Mouse (Mus musculus) ovary, postnatal 10 days (tissue): ENCODE data around the gene Gm11111.
"Not testable (repeated sequence)": the region's sequence is repeated elsewhere in the genome, so short reads cannot be mapped to it uniquely, and the experiment has no call there.

Source experiments
- DNase-seq: peaks from one replicate; pipeline ENCODE4 v3.0.0; 2022; ENCODE audit warnings: low spot score

The Gm11111 gene

GRCm38 (mm10) chr5:98552395-98552794 lies at the start of gene Gm11111:
Gene Gm11111 (plus strand): TSS chr5:98552695.
- no peak for DNase-seq

- no peak for DNase-seq
Observed at GRCm38 (mm10) chr5:98516214-98516613, 36.3 kb upstream of the Gm11111 start.

- DNase-seq: no peak
Observed at GRCm38 (mm10) chr5:98520118-98520517, 32.4 kb upstream of the Gm11111 start.

- DNase-seq: no peak
Observed at GRCm38 (mm10) chr5:98522270-98522977, 30.1 kb upstream of the Gm11111 start.

GRCm38 (mm10) chr5:98523050-98523449 lies 29.4 kb upstream of the Gm11111 start:
- no peak for DNase-seq

GRCm38 (mm10) chr5:98523783-98524182 lies 28.7 kb upstream of the Gm11111 start:
- no peak for DNase-seq

- no peak for DNase-seq
Observed at GRCm38 (mm10) chr5:98541333-98541732, 11.2 kb upstream of the Gm11111 start.

- DNase-seq: no peak
Observed at GRCm38 (mm10) chr5:98550285-98550684, 2.2 kb upstream of the Gm11111 start.

GRCm38 (mm10) chr5:98550873-98551272 lies 1.6 kb upstream of the Gm11111 start:
- DNase-seq: no peak

- no peak for DNase-seq
Observed at GRCm38 (mm10) chr5:98552811-98553601, 511 bp downstream of the Gm11111 start.

- DNase-seq: no peak
Observed at GRCm38 (mm10) chr5:98561301-98561700, 8.8 kb downstream of the Gm11111 start.

GRCm38 (mm10) chr5:98562806-98563205 lies 10.3 kb downstream of the Gm11111 start:
- no peak for DNase-seq

GRCm38 (mm10) chr5:98563801-98564200 lies 11.3 kb downstream of the Gm11111 start:
- DNase-seq: no peak

GRCm38 (mm10) chr5:98566461-98567193 lies 14.1 kb downstream of the Gm11111 start:
- no peak for DNase-seq

- DNase-seq: no peak
Observed at GRCm38 (mm10) chr5:98568481-98568880, 16.0 kb downstream of the Gm11111 start.

- DNase-seq: no peak
Observed at GRCm38 (mm10) chr5:98569029-98569513, 16.6 kb downstream of the Gm11111 start.

- no peak for DNase-seq
Observed at GRCm38 (mm10) chr5:98572392-98572791, 19.9 kb downstream of the Gm11111 start.

- no peak for DNase-seq
Observed at GRCm38 (mm10) chr5:98574711-98575470, 22.4 kb downstream of the Gm11111 start.

- DNase-seq: no peak
Observed at GRCm38 (mm10) chr5:98575471-98575834, 23.0 kb downstream of the Gm11111 start.

GRCm38 (mm10) chr5:98576538-98576937 lies 24.0 kb downstream of the Gm11111 start:
- DNase-seq: not testable (repeated sequence)

- DNase-seq: no peak
Observed at GRCm38 (mm10) chr5:98578398-98578797, 25.9 kb downstream of the Gm11111 start.

- DNase-seq: no peak
Observed at GRCm38 (mm10) chr5:98580811-98581210, 28.3 kb downstream of the Gm11111 start.
